Mouse (Mus musculus): ENCODE measurements around the gene Sh3pxd2a. TPM values are rescaled to one million over a fixed set of nuclear protein-coding genes. Genes with fewer than 3 reads are reported as not detected.

The Sh3pxd2a gene
- total RNA-seq, 2 experiments from 2014 or later: 47.7 to 59.2 TPM

- intact Hi-C loops (cut with DNase I): no loop called here
- DNase-seq: no peak
Measured at GRCm38 (mm10) chr19:47390878-47391277, 73.3 kb downstream of the Sh3pxd2a start.

GRCm38 (mm10) chr19:47387887-47388286 is 76.3 kb downstream of the Sh3pxd2a start:
- DNase-seq: peak in 1 of 2 experiments; percentile 27
- intact Hi-C loops (cut with DNase I): no loop called here

GRCm38 (mm10) chr19:47387395-47387794 is 76.8 kb downstream of the Sh3pxd2a start:
- intact Hi-C loops (cut with DNase I): no loop called here
- peak; percentile 34 to 41 for DNase-seq

- DNase-seq: no peak
Measured at GRCm38 (mm10) chr19:47385971-47386370, 78.2 kb downstream of the Sh3pxd2a start.

GRCm38 (mm10) chr19:47384639-47385038 is 79.6 kb downstream of the Sh3pxd2a start:
- intact Hi-C loops (cut with DNase I): no loop called here
- no peak for DNase-seq

More at GRCm38 (mm10) chr19:47385971-47386370, 78.2 kb downstream of the Sh3pxd2a start:
- intact Hi-C loops (cut with DNase I): no loop called here

GRCm38 (mm10) chr19:47384036-47384435 is 80.2 kb downstream of the Sh3pxd2a start:
- DNase-seq: no peak
- intact Hi-C loops (cut with DNase I): no loop called here

GRCm38 (mm10) chr19:47382268-47382667 is 81.9 kb downstream of the Sh3pxd2a start:
- intact Hi-C loops (cut with DNase I): loop anchor here (2.0 kb wide), 2 partner anchors 23 to 83 kb away; partner anchors contain the start of gene Sh3pxd2a
- no peak for DNase-seq

- DNase-seq: no peak
- intact Hi-C loops (cut with DNase I): no loop called here
Measured at GRCm38 (mm10) chr19:47381011-47381410, 83.2 kb downstream of the Sh3pxd2a start.

- intact Hi-C loops (cut with DNase I): no loop called here
- DNase-seq: no peak
Measured at GRCm38 (mm10) chr19:47379141-47379540, 85.1 kb downstream of the Sh3pxd2a start.

- no peak for DNase-seq
- intact Hi-C loops (cut with DNase I): no loop called here
Measured at GRCm38 (mm10) chr19:47374916-47375573, 89.2 kb downstream of the Sh3pxd2a start.

- DNase-seq: peak; percentile 70 to 78
- intact Hi-C loops (cut with DNase I): no loop called here
Measured at GRCm38 (mm10) chr19:47374440-47374839, 89.8 kb downstream of the Sh3pxd2a start.

- intact Hi-C loops (cut with DNase I): no loop called here
- DNase-seq: no peak
Measured at GRCm38 (mm10) chr19:47372044-47372443, 92.2 kb downstream of the Sh3pxd2a start.

- DNase-seq: no peak
- intact Hi-C loops (cut with DNase I): no loop called here
Measured at GRCm38 (mm10) chr19:47371521-47371920, 92.7 kb downstream of the Sh3pxd2a start.

GRCm38 (mm10) chr19:47369008-47369407 is 95.2 kb downstream of the Sh3pxd2a start:
- intact Hi-C loops (cut with DNase I): no loop called here
- DNase-seq: no peak

- no peak for DNase-seq
- intact Hi-C loops (cut with DNase I): no loop called here
Measured at GRCm38 (mm10) chr19:47367271-47367879, 96.8 kb downstream of the Sh3pxd2a start.

GRCm38 (mm10) chr19:47366576-47366975 is 97.6 kb downstream of the Sh3pxd2a start:
- intact Hi-C loops (cut with DNase I): no loop called here
- no peak for DNase-seq

GRCm38 (mm10) chr19:47363086-47363668 is 101.0 kb downstream of the Sh3pxd2a start:
- DNase-seq: no peak
- intact Hi-C loops (cut with DNase I): no loop called here

- no peak for DNase-seq
- intact Hi-C loops (cut with DNase I): no loop called here
Measured at GRCm38 (mm10) chr19:47360921-47361320, 103.3 kb downstream of the Sh3pxd2a start.

GRCm38 (mm10) chr19:47360017-47360416 is 104.2 kb downstream of the Sh3pxd2a start:
- no peak for DNase-seq
- intact Hi-C loops (cut with DNase I): no loop called here

GRCm38 (mm10) chr19:47359166-47359931 is 104.9 kb downstream of the Sh3pxd2a start:
- DNase-seq: no peak

GRCm38 (mm10) chr19:47357297-47357696 is 106.9 kb downstream of the Sh3pxd2a start:
- no peak for DNase-seq
- intact Hi-C loops (cut with DNase I): loop anchor here (2.0 kb wide), 1 partner anchor 466 kb away; no protein-coding TSS in a partner anchor

More at GRCm38 (mm10) chr19:47359166-47359931, 104.9 kb downstream of the Sh3pxd2a start:
- intact Hi-C loops (cut with DNase I): loop anchor here (2.0 kb wide), 1 partner anchor 23 kb away; no protein-coding TSS in a partner anchor

All from heart, postnatal 36 days (tissue).